Mouse (Mus musculus) C3H10T1/2 (cell line): ENCODE measurements around the gene G3bp2. TPM values are rescaled to one million over a fixed set of nuclear protein-coding genes. Genes with fewer than 3 reads are reported as not detected.

Experiments used
- polyA plus RNA-seq, 2 experiments: library from polyadenylated mRNA; unstranded; fragments of >200 nt; fragmentation: generic; extraction: Trizol; gene quantifications; one replicate each; pipeline ENCODE4 v1.2.1; 2012; ENCODE audit warnings: missing spikeins in 2 of 2

Gene G3bp2
- 10 to 100 TPM in 1 of 2 experiments, 1 to 10 TPM in 1; 3.2 to 21.7 TPM for polyA plus RNA-seq

DNA sequence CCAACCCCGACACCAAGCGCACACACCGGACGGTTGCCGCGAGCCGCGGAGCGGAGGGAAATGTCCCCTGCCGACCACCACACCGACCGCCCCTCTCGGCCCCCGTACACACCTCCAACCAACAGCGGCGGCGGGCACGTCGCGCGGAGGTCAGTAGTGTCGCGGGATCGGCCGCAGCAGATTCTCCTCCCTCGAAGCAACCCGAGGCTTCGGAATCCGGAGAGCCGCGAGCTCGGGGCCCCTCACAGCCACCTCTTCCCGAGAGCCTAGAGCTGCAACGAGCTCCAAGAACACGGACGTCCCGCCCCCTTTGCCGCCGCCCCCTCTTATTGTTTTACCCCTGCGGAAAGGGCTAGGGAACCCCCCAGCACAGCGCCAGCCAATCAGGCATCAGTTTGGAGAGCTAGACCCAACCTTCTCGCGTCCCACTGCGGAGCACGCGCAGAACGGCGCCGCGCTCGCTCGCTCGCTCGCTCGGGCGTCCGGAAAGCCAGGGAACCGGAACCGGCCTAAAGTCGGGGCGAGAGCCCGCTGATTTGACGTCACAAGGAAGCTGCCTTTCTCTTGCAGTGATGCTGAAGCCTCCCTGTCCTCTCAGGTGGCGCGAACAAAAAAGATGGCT is at the start of gene G3bp2:
TSS of gene G3bp2 (minus strand) at position 303 of the 622 bp plus-strand sequence.

GRCm38 (mm10) chr5:92043783-92044182 is 39.7 kb downstream of the G3bp2 start, which contains the start of gene Cdkl2:
Gene Cdkl2 (minus strand): TSS chr5:92043883.

Other genes with a start within 250 kb of the G3bp2 start
- 10 to 100 TPM in 1 of 2 experiments, 1 to 10 TPM in 1; 8.8 to 34.6 TPM for gene Rchy1, start 120.7 kb downstream of the G3bp2 start, polyA plus RNA-seq
- under 1 TPM in 1 of 2 experiments, not detected in 1; 0.11 TPM for gene Odaph, start 96.2 kb downstream of the G3bp2 start, polyA plus RNA-seq
- 1 to 10 TPM in 1 of 2 experiments, under 1 TPM in 1; 0.12 to 1.6 TPM for gene Cdkl2, start 39.8 kb downstream of the G3bp2 start, polyA plus RNA-seq
- 10 to 100 TPM in 1 of 2 experiments, 1 to 10 TPM in 1; 2.4 to 20.9 TPM for gene Uso1, start 54.2 kb upstream of the G3bp2 start, polyA plus RNA-seq
- gene U90926, start 131.7 kb upstream of the G3bp2 start, polyA plus RNA-seq: not detected
- gene Ppef2, start 172.6 kb upstream of the G3bp2 start, polyA plus RNA-seq: under 1 TPM; 0.06 to 0.40 TPM
- gene Naaa, start 194.5 kb upstream of the G3bp2 start, polyA plus RNA-seq: 10 to 100 TPM in 1 of 2 experiments, 1 to 10 TPM in 1; 2.1 to 43.8 TPM
- gene Sdad1, start 226.8 kb upstream of the G3bp2 start, polyA plus RNA-seq: 1 to 10 TPM; 1.7 to 4.4 TPM
- gene Cxcl9, start 244.4 kb upstream of the G3bp2 start, polyA plus RNA-seq: under 1 TPM in 1 of 2 experiments, not detected in 1; 0.01 TPM
- gene Art3, start 248.1 kb upstream of the G3bp2 start, polyA plus RNA-seq: under 1 TPM in 1 of 2 experiments, not detected in 1; 0.06 TPM